Mouse (Mus musculus): ENCODE measurements around the gene Gm20741. TPM values are rescaled to one million over a fixed set of nuclear protein-coding genes. Genes with fewer than 3 reads are reported as not detected.

The Gm20741 gene
- polyA plus RNA-seq, 1 experiment from 2014 or later: not detected

DNA sequence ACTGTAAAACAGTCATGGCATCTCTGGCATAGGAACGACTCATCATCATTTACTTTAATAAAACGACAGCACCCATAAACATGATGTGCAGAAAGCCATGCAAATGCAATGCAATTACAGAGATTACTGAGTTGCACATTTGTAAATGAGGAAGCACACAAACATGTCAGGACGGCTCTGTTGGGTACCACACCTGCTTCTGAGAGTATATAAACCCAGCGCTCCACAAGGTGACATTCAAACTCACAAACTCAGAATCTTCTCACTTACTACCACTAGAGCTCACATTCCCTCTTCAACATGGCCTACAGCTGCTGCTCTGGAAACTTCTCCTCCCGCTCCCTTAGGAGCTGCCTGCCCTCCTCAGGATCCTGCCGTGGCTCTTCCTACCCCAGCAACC lies 34.4 kb downstream of the Gm20741 start, which contains the start of gene Gm5965:
Gene Gm5965, plus strand, starts transcription at position 301 of the 400 bp plus-strand sequence.
- 77% methylated on average over 5 of the region's 6 CpGs for WGBS (ENCODE audit: insufficient replicate concordance)
- no peak for ATAC-seq (replicated peaks; ENCODE audit: insufficient number of reproducible peaks, low FRiP score, low TSS enrichment)

DNA sequence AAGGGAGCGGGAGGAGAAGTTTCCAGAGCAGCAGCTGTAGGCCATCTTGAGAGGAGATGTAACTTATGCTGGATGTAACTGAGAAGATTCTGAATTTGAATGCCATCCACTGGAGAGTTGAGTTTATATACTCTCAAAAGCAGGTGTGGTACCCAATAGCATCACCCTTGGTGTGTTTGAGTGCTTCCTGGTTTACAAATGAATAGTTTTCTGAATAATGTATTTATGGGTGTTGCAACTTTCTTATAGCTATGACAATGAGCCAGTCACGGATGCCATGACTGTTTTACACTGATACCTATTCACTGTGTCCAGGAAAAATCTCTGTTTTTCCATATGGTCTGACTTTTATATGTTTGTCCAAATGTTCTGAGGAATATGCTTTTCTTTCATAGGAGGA lies 37.9 kb downstream of the Gm20741 start, which contains the start of gene 2310057N15Rik:
Gene 2310057N15Rik, minus strand, starts transcription at position 101 of the 400 bp plus-strand sequence.
- WGBS (ENCODE audit: insufficient replicate concordance): 65% methylated on average over 2 of the region's 2 CpGs
- H3K4me3 ChIP-seq (ENCODE audit: low read depth, low read length): no peak within 1 kb of the TSS
- no peaks in the 10 kb centered on the region for H3K36me3 ChIP-seq (ENCODE audit: control insufficient read depth, insufficient read depth, low read length)
- no peaks in the 10 kb centered on the region for H3K9me3 ChIP-seq (replicated peaks; ENCODE audit: control insufficient read depth, low read length)
- no peak for ATAC-seq (replicated peaks; ENCODE audit: insufficient number of reproducible peaks, low FRiP score, low TSS enrichment)
- no peak within 1 kb of the TSS for H3K4me2 ChIP-seq
- no peaks in the 10 kb centered on the region for H3K27me3 ChIP-seq (ENCODE audit: control insufficient read depth, insufficient read depth, low read length)
- H3K27ac ChIP-seq (ENCODE audit: low read depth, low read length): no peak within 1 kb of the TSS
- H3K4me1 ChIP-seq (ENCODE audit: control insufficient read depth, insufficient read depth, low read length): no peaks in the 10 kb centered on the region
- H3K9ac ChIP-seq (ENCODE audit: low read depth, low read length): no peak within 1 kb of the TSS

More for the DNA sequence above, 34.4 kb downstream of the Gm20741 start, which contains the start of gene Gm5965:
- no peak within 1 kb of the TSS for H3K9ac ChIP-seq (ENCODE audit: low read depth, low read length)
- no peaks in the 10 kb centered on the region for H3K9me3 ChIP-seq (replicated peaks; ENCODE audit: control insufficient read depth, low read length)
- H3K4me1 ChIP-seq (ENCODE audit: control insufficient read depth, insufficient read depth, low read length): no peaks in the 10 kb centered on the region
- H3K27me3 ChIP-seq (ENCODE audit: control insufficient read depth, insufficient read depth, low read length): no peaks in the 10 kb centered on the region
- no peak within 1 kb of the TSS for H3K4me2 ChIP-seq
- H3K4me3 ChIP-seq (ENCODE audit: low read depth, low read length): no peak within 1 kb of the TSS
- H3K27ac ChIP-seq (ENCODE audit: low read depth, low read length): no peak within 1 kb of the TSS
- no peaks in the 10 kb centered on the region for H3K36me3 ChIP-seq (ENCODE audit: control insufficient read depth, insufficient read depth, low read length)

Other genes starting within 250 kb of the Gm20741 start
- gene Cldn8, start 249.0 kb downstream of the Gm20741 start, polyA plus RNA-seq (2014; fragmentation: Nextera tagmentation; extraction: Ambion mirVana): 0.21 TPM in 1 of 2 replicates, not detected in the other
- gene Krtap24-1, start 199.9 kb downstream of the Gm20741 start, polyA plus RNA-seq (2014; fragmentation: Nextera tagmentation; extraction: Ambion mirVana): not detected in 2 replicates
- not detected in 2 replicates for gene 2310079G19Rik, start 184.6 kb downstream of the Gm20741 start, polyA plus RNA-seq (2014; fragmentation: Nextera tagmentation; extraction: Ambion mirVana)
- not detected in 2 replicates for gene Krtap26-1, start 164.4 kb downstream of the Gm20741 start, polyA plus RNA-seq (2014; fragmentation: Nextera tagmentation; extraction: Ambion mirVana)
- not detected in 2 replicates for gene Krtap27-1, start 140.5 kb downstream of the Gm20741 start, polyA plus RNA-seq (2014; fragmentation: Nextera tagmentation; extraction: Ambion mirVana)
- not detected in 2 replicates for gene 2310061N02Rik, start 104.3 kb downstream of the Gm20741 start, polyA plus RNA-seq (2014; fragmentation: Nextera tagmentation; extraction: Ambion mirVana)
- not detected in 2 replicates for gene Krtap13-1, start 83.4 kb downstream of the Gm20741 start, polyA plus RNA-seq (2014; fragmentation: Nextera tagmentation; extraction: Ambion mirVana)
- gene Krtap13, start 60.6 kb downstream of the Gm20741 start, polyA plus RNA-seq (2014; fragmentation: Nextera tagmentation; extraction: Ambion mirVana): not detected in 2 replicates
- not detected in 2 replicates for gene 2310034C09Rik, start 53.4 kb downstream of the Gm20741 start, polyA plus RNA-seq (2014; fragmentation: Nextera tagmentation; extraction: Ambion mirVana)
- gene 2310057N15Rik, start 38.0 kb downstream of the Gm20741 start, polyA plus RNA-seq (2014; fragmentation: Nextera tagmentation; extraction: Ambion mirVana): not detected in 2 replicates
- gene Gm5965, start 34.3 kb downstream of the Gm20741 start, polyA plus RNA-seq (2014; fragmentation: Nextera tagmentation; extraction: Ambion mirVana): not detected in 2 replicates
- not detected in 2 replicates for gene Krtap15, start 8.0 kb upstream of the Gm20741 start, polyA plus RNA-seq (2014; fragmentation: Nextera tagmentation; extraction: Ambion mirVana)
- gene Krtap14, start 13.9 kb upstream of the Gm20741 start, polyA plus RNA-seq (2014; fragmentation: Nextera tagmentation; extraction: Ambion mirVana): not detected in 2 replicates
- gene Krtap19-1, start 57.2 kb upstream of the Gm20741 start, polyA plus RNA-seq (2014; fragmentation: Nextera tagmentation; extraction: Ambion mirVana): not detected in 2 replicates
- gene Krtap19-2, start 62.0 kb upstream of the Gm20741 start, polyA plus RNA-seq (2014; fragmentation: Nextera tagmentation; extraction: Ambion mirVana): not detected in 2 replicates
- not detected in 2 replicates for gene Krtap19-3, start 65.8 kb upstream of the Gm20741 start, polyA plus RNA-seq (2014; fragmentation: Nextera tagmentation; extraction: Ambion mirVana)
- not detected in 2 replicates for gene Krtap19-4, start 72.9 kb upstream of the Gm20741 start, polyA plus RNA-seq (2014; fragmentation: Nextera tagmentation; extraction: Ambion mirVana)
- not detected in 2 replicates for gene Krtap19-5, start 84.2 kb upstream of the Gm20741 start, polyA plus RNA-seq (2014; fragmentation: Nextera tagmentation; extraction: Ambion mirVana)
- not detected in 2 replicates for gene Krtap19-9b, start 120.0 kb upstream of the Gm20741 start, polyA plus RNA-seq (2014; fragmentation: Nextera tagmentation; extraction: Ambion mirVana)
- gene Krtap16-3, start 150.7 kb upstream of the Gm20741 start, polyA plus RNA-seq (2014; fragmentation: Nextera tagmentation; extraction: Ambion mirVana): not detected in 2 replicates
- not detected in 2 replicates for gene Krtap22-2, start 198.5 kb upstream of the Gm20741 start, polyA plus RNA-seq (2014; fragmentation: Nextera tagmentation; extraction: Ambion mirVana)
- not detected in 2 replicates for gene Gm10229, start 203.1 kb upstream of the Gm20741 start, polyA plus RNA-seq (2014; fragmentation: Nextera tagmentation; extraction: Ambion mirVana)
- gene Krtap6-1, start 219.5 kb upstream of the Gm20741 start, polyA plus RNA-seq (2014; fragmentation: Nextera tagmentation; extraction: Ambion mirVana): not detected in 2 replicates
- not detected in 2 replicates for gene Gm10228, start 229.3 kb upstream of the Gm20741 start, polyA plus RNA-seq (2014; fragmentation: Nextera tagmentation; extraction: Ambion mirVana)
- not detected in 2 replicates for gene Krtap6-5, start 235.7 kb upstream of the Gm20741 start, polyA plus RNA-seq (2014; fragmentation: Nextera tagmentation; extraction: Ambion mirVana)

All from heart, embryonic 11.5 days (tissue).